Mouse (Mus musculus): ENCODE data around the gene Gm10553. TPM values are rescaled to one million over a fixed set of nuclear protein-coding genes. Genes with fewer than 3 reads are reported as not detected.
"Not testable (repeated sequence)": the region's sequence is repeated elsewhere in the genome, so short reads cannot be mapped to it uniquely, and the experiment has no call there.

Gene Gm10553
- polyA plus RNA-seq, 1 experiment from 2014 or later = not detected

- not testable (repeated sequence) for H3K27me3 ChIP-seq (replicated peaks; ENCODE audit: control insufficient read depth, insufficient read depth, low read length); ATAC-seq; H3K4me1 ChIP-seq (replicated peaks; ENCODE audit: control insufficient read depth, insufficient read depth, low read length); H3K9me3 ChIP-seq (ENCODE audit: control insufficient read depth); H3K36me3 ChIP-seq (ENCODE audit: control insufficient read depth, insufficient read depth); H3K4me3 ChIP-seq (ENCODE audit: low read depth, low read length); H3K27ac ChIP-seq (ENCODE audit: low read depth, low read length); H3K9ac ChIP-seq (ENCODE audit: low read depth, low read length); H3K4me2 ChIP-seq (replicated peaks; ENCODE audit: low read depth)
- WGBS = 72% methylated on average over 5 of the region's 6 CpGs
Measured at GRCm38 (mm10) chr1:85106013-85106412, 6.0 kb downstream of the Gm10553 start.

GRCm38 (mm10) chr1:85109753-85110152 lies 9.8 kb downstream of the Gm10553 start, which contains the start of gene A530032D15Rik:
Gene A530032D15Rik (minus strand): TSS chr1:85109853.
- H3K36me3 ChIP-seq (ENCODE audit: control insufficient read depth, insufficient read depth) = not testable (repeated sequence)
- WGBS = no CpG with 5 or more reads among the region's 7 CpGs

DNA sequence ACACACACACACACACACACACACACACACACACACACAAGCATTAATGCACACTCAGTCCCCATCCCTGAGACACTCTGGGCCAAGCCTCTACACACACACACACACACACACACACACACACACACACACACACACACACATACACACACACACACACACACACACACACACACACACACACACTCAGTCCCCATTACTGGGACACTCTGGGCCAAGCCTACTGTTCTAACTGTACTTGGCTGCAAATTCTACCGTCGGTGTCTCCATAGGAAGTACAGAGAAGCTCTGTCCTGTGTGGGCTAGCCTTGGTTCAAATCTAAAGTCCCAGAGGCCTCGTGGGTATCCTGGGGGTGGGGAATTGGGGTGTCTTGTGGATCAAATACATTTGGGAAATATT lies 10.9 kb downstream of the Gm10553 start:
- H3K27ac ChIP-seq (ENCODE audit: low read depth, low read length); H3K9me3 ChIP-seq (ENCODE audit: control insufficient read depth); H3K36me3 ChIP-seq (ENCODE audit: control insufficient read depth, insufficient read depth); H3K27me3 ChIP-seq (replicated peaks; ENCODE audit: control insufficient read depth, insufficient read depth, low read length); H3K4me1 ChIP-seq (replicated peaks; ENCODE audit: control insufficient read depth, insufficient read depth, low read length); H3K4me2 ChIP-seq (replicated peaks; ENCODE audit: low read depth); H3K4me3 ChIP-seq (ENCODE audit: low read depth, low read length); ATAC-seq; H3K9ac ChIP-seq (ENCODE audit: low read depth, low read length): not testable (repeated sequence)
- 66% methylated on average over 2 of the region's 3 CpGs for WGBS

More at GRCm38 (mm10) chr1:85109753-85110152, 9.8 kb downstream of the Gm10553 start, which contains the start of gene A530032D15Rik:
- H3K27me3 ChIP-seq (replicated peaks; ENCODE audit: control insufficient read depth, insufficient read depth, low read length); H3K4me2 ChIP-seq (replicated peaks; ENCODE audit: low read depth); H3K4me1 ChIP-seq (replicated peaks; ENCODE audit: control insufficient read depth, insufficient read depth, low read length); H3K9me3 ChIP-seq (ENCODE audit: control insufficient read depth); H3K4me3 ChIP-seq (ENCODE audit: low read depth, low read length); H3K27ac ChIP-seq (ENCODE audit: low read depth, low read length); ATAC-seq; H3K9ac ChIP-seq (ENCODE audit: low read depth, low read length): not testable (repeated sequence)

DNA sequence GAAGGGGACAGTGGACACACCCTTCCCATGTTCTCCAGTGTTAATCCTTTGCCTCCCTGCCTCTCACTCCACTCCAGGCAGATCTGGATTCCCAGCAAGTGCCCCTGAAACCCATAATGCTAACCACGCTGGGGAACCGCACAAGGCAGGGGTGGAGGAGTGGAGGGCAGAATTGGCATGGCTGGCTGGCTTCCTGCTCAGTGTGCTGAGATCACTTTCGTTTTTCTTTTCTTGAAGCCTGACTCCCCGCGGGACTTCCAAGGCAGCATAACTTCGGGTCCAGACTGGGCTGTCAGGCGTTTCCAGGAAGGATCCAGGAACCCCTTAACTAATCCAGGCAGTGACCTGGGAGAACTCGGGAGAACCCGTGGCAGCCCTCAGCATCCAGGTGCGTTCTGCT lies 11.6 kb downstream of the Gm10553 start:
- H3K4me3 ChIP-seq (ENCODE audit: low read depth, low read length); H3K4me2 ChIP-seq (replicated peaks; ENCODE audit: low read depth); ATAC-seq; H3K27me3 ChIP-seq (replicated peaks; ENCODE audit: control insufficient read depth, insufficient read depth, low read length); H3K27ac ChIP-seq (ENCODE audit: low read depth, low read length); H3K9me3 ChIP-seq (ENCODE audit: control insufficient read depth); H3K9ac ChIP-seq (ENCODE audit: low read depth, low read length); H3K36me3 ChIP-seq (ENCODE audit: control insufficient read depth, insufficient read depth); H3K4me1 ChIP-seq (replicated peaks; ENCODE audit: control insufficient read depth, insufficient read depth, low read length): not testable (repeated sequence)
- 62% methylated on average over 9 of the region's 10 CpGs for WGBS

- not testable (repeated sequence) for H3K9ac ChIP-seq (ENCODE audit: low read depth, low read length); H3K27ac ChIP-seq (ENCODE audit: low read depth, low read length); H3K4me3 ChIP-seq (ENCODE audit: low read depth, low read length); H3K27me3 ChIP-seq (replicated peaks; ENCODE audit: control insufficient read depth, insufficient read depth, low read length); ATAC-seq; H3K9me3 ChIP-seq (ENCODE audit: control insufficient read depth); H3K4me1 ChIP-seq (replicated peaks; ENCODE audit: control insufficient read depth, insufficient read depth, low read length); H3K4me2 ChIP-seq (replicated peaks; ENCODE audit: low read depth); H3K36me3 ChIP-seq (ENCODE audit: control insufficient read depth, insufficient read depth)
- 86% methylated on average over 7 of the region's 7 CpGs for WGBS
Measured at GRCm38 (mm10) chr1:85112266-85112665, 12.3 kb downstream of the Gm10553 start.

DNA sequence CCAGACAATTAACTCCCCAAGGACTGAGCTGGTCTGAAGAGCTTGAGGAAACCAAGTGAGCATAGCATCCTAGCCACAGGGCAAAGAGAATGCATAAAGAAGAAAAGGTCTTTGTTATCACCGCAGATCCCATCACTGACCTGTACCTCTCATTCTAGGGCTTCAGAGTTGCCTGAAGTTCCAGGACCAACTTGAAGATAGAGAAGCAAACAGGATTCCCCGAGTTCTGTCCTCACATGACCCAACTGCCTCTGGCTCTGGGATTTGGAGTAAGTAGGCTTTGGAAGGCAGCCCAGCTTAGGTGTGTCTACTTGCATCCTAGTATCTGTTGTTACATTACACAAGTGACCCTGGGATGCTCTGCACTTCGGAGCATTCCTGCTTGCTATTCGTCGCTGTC lies 12.9 kb downstream of the Gm10553 start:
- not testable (repeated sequence) for ATAC-seq; H3K27ac ChIP-seq (ENCODE audit: low read depth, low read length); H3K4me2 ChIP-seq (replicated peaks; ENCODE audit: low read depth); H3K27me3 ChIP-seq (replicated peaks; ENCODE audit: control insufficient read depth, insufficient read depth, low read length); H3K9ac ChIP-seq (ENCODE audit: low read depth, low read length); H3K36me3 ChIP-seq (ENCODE audit: control insufficient read depth, insufficient read depth); H3K9me3 ChIP-seq (ENCODE audit: control insufficient read depth); H3K4me3 ChIP-seq (ENCODE audit: low read depth, low read length); H3K4me1 ChIP-seq (replicated peaks; ENCODE audit: control insufficient read depth, insufficient read depth, low read length)
- WGBS = 68% methylated on average over 2 of the region's 5 CpGs

- ATAC-seq = peak; percentile 54; the same call in 1 of the 2 replicates
- not testable (repeated sequence) for H3K4me2 ChIP-seq (replicated peaks; ENCODE audit: low read depth)
- WGBS = 76% methylated on average over 3 of the region's 3 CpGs
Measured at GRCm38 (mm10) chr1:85114078-85114477, 14.1 kb downstream of the Gm10553 start.

More at GRCm38 (mm10) chr1:85114078-85114477, 14.1 kb downstream of the Gm10553 start:
- not testable (repeated sequence) for H3K9me3 ChIP-seq (ENCODE audit: control insufficient read depth); H3K4me1 ChIP-seq (replicated peaks; ENCODE audit: control insufficient read depth, insufficient read depth, low read length); H3K36me3 ChIP-seq (ENCODE audit: control insufficient read depth, insufficient read depth); H3K4me3 ChIP-seq (ENCODE audit: low read depth, low read length); H3K27me3 ChIP-seq (replicated peaks; ENCODE audit: control insufficient read depth, insufficient read depth, low read length); H3K9ac ChIP-seq (ENCODE audit: low read depth, low read length); H3K27ac ChIP-seq (ENCODE audit: low read depth, low read length)
